Mouse (Mus musculus): Measurements from ENCODE around the gene Plscr2. TPM values are rescaled to one million over a fixed set of nuclear protein-coding genes. Genes with fewer than 3 reads are reported as not detected.

Gene Plscr2
- total RNA-seq (2014; rRNA removed; ENCODE audit: low replicate concordance) (12.2 and 12.9 TPM in 2 replicates), polyA plus RNA-seq (2015; fragmentation: Nextera tagmentation; extraction: Ambion mirVana) (9.7 and 10.9 TPM in 2 replicates)

GRCm38 (mm10) chr9:92275486-92276207 is at the start of gene Plscr2:
TSS of gene Plscr2 (plus strand) at chr9:92275602.
- ATAC-seq (ENCODE audit: insufficient read depth, low read depth), result peak; percentile 88
- Histone ChIP-seq H3K9ac (replicated peaks; ENCODE audit: low read depth, low read length) (peak within 1 kb of the TSS; percentile 70), H3K36me3 (replicated peaks; ENCODE audit: control insufficient read depth, insufficient read depth, low read length) (0 out of 2 replicates have a peak, but pooled peaks cover 3% of the 10 kb centered on the region), H3K4me3 (ENCODE audit: low read depth, low read length) (peak within 1 kb of the TSS; percentile 43), H3K27ac (ENCODE audit: low read depth) (peak within 1 kb of the TSS; percentile 90), H3K27me3 (ENCODE audit: control insufficient read depth, insufficient read depth, low read length) (no peaks in the 10 kb centered on the region), H3K9me3 (replicated peaks; ENCODE audit: control insufficient read depth, low read length) (no peaks in the 10 kb centered on the region), H3K4me2 (ENCODE audit: low read depth, low read length) (peak within 1 kb of the TSS; percentile 76), H3K4me1 (ENCODE audit: control insufficient read depth, insufficient read depth) (peaks cover 16% of the 10 kb centered on the region)
- WGBS, result 20% methylated on average over 9 of the region's 9 CpGs
- peak; percentile 88 for DNase-seq (ENCODE audit: low spot score)
- TF ChIP-seq CTCF (IDR thresholded peaks at IDR 0.05; ENCODE audit: low read depth) (no peak), EP300 (IDR thresholded peaks at IDR 0.05; ENCODE audit: low read depth) (0 out of 2 replicates have a peak, but pooled peaks have one; percentile 43)

- Histone ChIP-seq H3K9ac (replicated peaks; ENCODE audit: low read depth, low read length) (no peak overlapping the region), H3K36me3 (replicated peaks; ENCODE audit: control insufficient read depth, insufficient read depth, low read length) (no peaks in the 10 kb centered on the region), H3K27me3 (ENCODE audit: control insufficient read depth, insufficient read depth, low read length) (no peaks in the 10 kb centered on the region), H3K4me2 (ENCODE audit: low read depth, low read length) (no peak overlapping the region), H3K4me3 (ENCODE audit: low read depth, low read length) (no peak overlapping the region), H3K9me3 (replicated peaks; ENCODE audit: control insufficient read depth, low read length) (no peaks in the 10 kb centered on the region), H3K27ac (ENCODE audit: low read depth) (no peak overlapping the region), H3K4me1 (ENCODE audit: control insufficient read depth, insufficient read depth) (peaks cover 8% of the 10 kb centered on the region; the same call in 1 of the 2 replicates)
- ATAC-seq (ENCODE audit: insufficient read depth, low read depth) (no peak), DNase-seq (ENCODE audit: low spot score) (no peak)
- TF ChIP-seq EP300 (IDR thresholded peaks at IDR 0.05; ENCODE audit: low read depth) (no peak), CTCF (IDR thresholded peaks at IDR 0.05; ENCODE audit: low read depth) (no peak)
- 73% methylated on average over 3 of the region's 3 CpGs for WGBS
These were observed 49.2 kb upstream of the Plscr2 start for GRCm38 (mm10) chr9:92226127-92226655.

GRCm38 (mm10) chr9:92226795-92227194 is 48.6 kb upstream of the Plscr2 start:
- ATAC-seq (ENCODE audit: insufficient read depth, low read depth), result no peak
- TF ChIP-seq CTCF (IDR thresholded peaks at IDR 0.05; ENCODE audit: low read depth) (no peak), EP300 (IDR thresholded peaks at IDR 0.05; ENCODE audit: low read depth) (no peak)
- H3K36me3 ChIP-seq (replicated peaks; ENCODE audit: control insufficient read depth, insufficient read depth, low read length), result no peaks in the 10 kb centered on the region
- H3K9ac ChIP-seq (replicated peaks; ENCODE audit: low read depth, low read length), result no peak overlapping the region
- peaks cover 8% of the 10 kb centered on the region; the same call in 1 of the 2 replicates for H3K4me1 ChIP-seq (ENCODE audit: control insufficient read depth, insufficient read depth)
- no peaks in the 10 kb centered on the region for H3K9me3 ChIP-seq (replicated peaks; ENCODE audit: control insufficient read depth, low read length)
- H3K27me3 ChIP-seq (ENCODE audit: control insufficient read depth, insufficient read depth, low read length), result no peaks in the 10 kb centered on the region
- no peak for DNase-seq (ENCODE audit: low spot score)
- H3K27ac ChIP-seq (ENCODE audit: low read depth), result no peak overlapping the region
- WGBS, result 74% methylated on average over 3 of the region's 3 CpGs
- H3K4me2 ChIP-seq (ENCODE audit: low read depth, low read length), result no peak overlapping the region
- no peak overlapping the region for H3K4me3 ChIP-seq (ENCODE audit: low read depth, low read length)

- H3K36me3 ChIP-seq (replicated peaks; ENCODE audit: control insufficient read depth, insufficient read depth, low read length), result no peaks in the 10 kb centered on the region
- no peak overlapping the region for H3K4me2 ChIP-seq (ENCODE audit: low read depth, low read length)
- ATAC-seq (ENCODE audit: insufficient read depth, low read depth), result no peak
- H3K27me3 ChIP-seq (ENCODE audit: control insufficient read depth, insufficient read depth, low read length), result no peaks in the 10 kb centered on the region
- H3K4me1 ChIP-seq (ENCODE audit: control insufficient read depth, insufficient read depth), result peaks cover 8% of the 10 kb centered on the region; the same call in 1 of the 2 replicates
- no peaks in the 10 kb centered on the region for H3K9me3 ChIP-seq (replicated peaks; ENCODE audit: control insufficient read depth, low read length)
- no peak for TF ChIP-seq EP300 (IDR thresholded peaks at IDR 0.05; ENCODE audit: low read depth)
- H3K4me3 ChIP-seq (ENCODE audit: low read depth, low read length), result no peak overlapping the region
- DNase-seq (ENCODE audit: low spot score), result no peak
- H3K27ac ChIP-seq (ENCODE audit: low read depth), result 0 out of 2 replicates have a peak overlapping the region, but pooled peaks have one; percentile 11
- no peak overlapping the region for H3K9ac ChIP-seq (replicated peaks; ENCODE audit: low read depth, low read length)
- 83% methylated on average over 16 of the region's 16 CpGs for WGBS
These were observed 46.3 kb upstream of the Plscr2 start for GRCm38 (mm10) chr9:92228867-92229832.

- DNase-seq (ENCODE audit: low spot score) (peak; percentile 25), ATAC-seq (ENCODE audit: insufficient read depth, low read depth) (peak; percentile 73; the same call in 1 of the 2 replicates)
- Histone ChIP-seq H3K9ac (replicated peaks; ENCODE audit: low read depth, low read length) (no peak overlapping the region), H3K27ac (ENCODE audit: low read depth) (0 out of 2 replicates have a peak overlapping the region, but pooled peaks have one; percentile 11), H3K9me3 (replicated peaks; ENCODE audit: control insufficient read depth, low read length) (no peaks in the 10 kb centered on the region), H3K4me1 (ENCODE audit: control insufficient read depth, insufficient read depth) (peaks cover 8% of the 10 kb centered on the region; the same call in 1 of the 2 replicates), H3K36me3 (replicated peaks; ENCODE audit: control insufficient read depth, insufficient read depth, low read length) (no peaks in the 10 kb centered on the region), H3K4me3 (ENCODE audit: low read depth, low read length) (no peak overlapping the region), H3K4me2 (ENCODE audit: low read depth, low read length) (no peak overlapping the region), H3K27me3 (ENCODE audit: control insufficient read depth, insufficient read depth, low read length) (no peaks in the 10 kb centered on the region)
- WGBS, result 26% methylated on average over 2 of the region's 2 CpGs
- TF ChIP-seq EP300 (IDR thresholded peaks at IDR 0.05; ENCODE audit: low read depth), result no peak
- no peak for TF ChIP-seq CTCF (IDR thresholded peaks at IDR 0.05; ENCODE audit: low read depth)
These were observed 45.6 kb upstream of the Plscr2 start for GRCm38 (mm10) chr9:92229833-92230205.
